Mouse (Mus musculus) kidney, adult 11 months (tissue): ENCODE results near the gene Sars2.

Experiments
- DNase-seq: peaks from one replicate; pipeline ENCODE4 v3.0.0; 2022

Sars2 gene

DNA sequence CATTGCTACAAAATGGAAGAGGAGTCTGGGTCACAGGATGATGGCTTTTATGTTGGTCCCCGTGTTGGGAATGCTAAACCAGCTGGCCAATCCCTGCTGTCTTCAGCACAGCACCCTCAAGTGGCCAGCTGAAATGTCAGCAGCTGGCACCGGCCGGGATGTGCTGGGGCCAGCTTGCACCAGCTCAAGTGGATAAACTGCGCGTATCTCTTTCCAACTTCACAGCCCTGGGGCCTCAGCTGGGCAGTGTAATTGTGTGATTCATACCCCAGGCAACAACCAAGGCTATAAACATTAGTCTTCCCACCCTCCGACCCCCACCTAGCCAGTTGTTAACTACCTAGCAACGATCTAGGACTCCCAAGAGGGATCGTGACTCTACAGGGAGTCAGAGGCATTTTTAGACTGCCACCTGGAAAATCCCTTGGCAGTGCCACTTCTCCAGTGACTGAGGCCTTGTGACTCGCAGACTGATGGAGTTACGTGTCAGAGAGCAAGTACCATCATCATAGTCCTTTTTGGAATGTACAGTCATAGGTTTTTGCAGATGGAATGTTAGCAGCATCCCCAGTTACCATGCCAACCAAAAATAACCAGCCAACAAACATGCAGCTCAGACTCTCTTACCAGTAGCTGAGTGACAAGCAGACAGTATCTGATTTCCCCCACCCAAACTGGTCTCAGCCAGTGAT lies 14.0 kb upstream of the Sars2 start:
- no peak for DNase-seq

DNA sequence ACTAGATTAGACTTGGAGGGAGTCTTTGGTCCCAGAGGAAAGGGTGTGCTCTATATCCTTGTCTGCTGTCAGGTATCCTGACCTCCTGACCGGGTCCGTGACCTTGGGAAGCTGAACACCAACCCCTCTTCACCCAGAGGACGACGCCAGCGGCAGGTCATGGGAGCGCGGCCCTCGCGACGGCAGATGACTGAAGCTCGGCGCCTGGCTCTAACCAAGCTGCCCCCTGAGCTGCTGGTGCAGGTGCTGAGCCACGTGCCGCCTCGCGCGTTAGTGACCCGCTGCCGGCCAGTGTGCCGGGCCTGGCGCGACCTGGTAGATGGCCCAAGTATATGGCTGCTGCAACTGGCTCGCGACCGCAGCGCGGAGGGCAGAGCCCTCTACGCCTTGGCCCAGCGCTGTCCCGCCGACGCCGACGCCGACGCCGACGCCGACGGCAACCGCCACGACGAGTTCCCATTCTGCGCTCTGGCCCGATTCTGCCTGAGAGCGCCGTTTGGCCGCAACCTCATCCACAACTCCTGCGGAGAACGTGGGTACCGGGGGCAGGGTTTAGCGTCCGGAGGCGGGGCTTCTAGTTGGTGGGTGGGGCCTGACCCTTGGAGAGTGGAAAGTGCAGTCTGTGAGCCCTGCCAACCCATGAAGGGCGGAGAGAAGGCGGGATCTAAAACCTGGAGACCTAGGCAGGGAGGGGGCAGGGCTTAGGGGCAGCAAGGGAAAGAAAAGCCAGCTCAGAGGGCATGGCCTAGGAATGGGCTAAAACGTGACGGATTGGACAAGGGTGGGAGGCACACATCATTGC lies 9.2 kb upstream of the Sars2 start:
- DNase-seq, result peak; percentile 91

DNA sequence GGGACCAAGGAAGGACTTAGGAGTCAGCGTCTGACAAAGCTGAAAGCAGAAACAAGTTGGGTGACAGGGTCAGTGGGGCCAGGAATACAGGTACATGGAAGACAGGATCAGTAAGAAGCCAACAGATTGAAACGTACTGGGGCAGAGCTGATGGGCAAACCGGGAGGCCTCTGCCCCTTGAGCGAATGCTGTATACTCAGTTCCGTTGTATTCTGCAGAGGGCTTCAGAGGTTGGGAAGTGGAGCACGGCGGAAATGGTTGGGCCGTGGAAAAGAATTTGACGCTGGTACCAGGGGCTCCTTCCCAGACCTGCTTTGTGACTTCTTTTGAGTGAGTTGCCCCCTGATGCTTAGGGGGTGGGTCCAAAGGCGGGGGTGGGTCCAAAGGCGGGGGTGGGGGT lies 8.6 kb upstream of the Sars2 start:
- no peak for DNase-seq

DNA sequence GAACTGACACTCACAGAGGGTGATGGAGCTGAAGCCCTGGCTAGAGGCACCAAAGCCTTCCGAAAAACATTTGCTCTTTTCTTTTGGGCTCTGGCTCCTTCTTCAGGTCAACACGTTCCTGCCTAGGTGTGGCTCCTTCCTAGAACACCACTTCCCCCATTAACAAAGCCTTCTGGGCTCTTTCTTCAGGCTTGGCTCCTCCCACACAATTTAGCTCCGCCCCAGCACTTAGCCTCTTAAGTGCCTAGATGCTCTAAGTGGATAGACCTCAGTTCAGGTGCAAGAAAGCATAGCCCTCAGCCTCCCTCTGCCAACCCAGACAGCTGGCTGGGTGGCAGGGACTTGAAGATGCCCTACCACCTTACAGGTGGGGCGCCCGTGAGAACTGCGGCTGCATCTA lies 6.1 kb upstream of the Sars2 start:
- no peak for DNase-seq

DNA sequence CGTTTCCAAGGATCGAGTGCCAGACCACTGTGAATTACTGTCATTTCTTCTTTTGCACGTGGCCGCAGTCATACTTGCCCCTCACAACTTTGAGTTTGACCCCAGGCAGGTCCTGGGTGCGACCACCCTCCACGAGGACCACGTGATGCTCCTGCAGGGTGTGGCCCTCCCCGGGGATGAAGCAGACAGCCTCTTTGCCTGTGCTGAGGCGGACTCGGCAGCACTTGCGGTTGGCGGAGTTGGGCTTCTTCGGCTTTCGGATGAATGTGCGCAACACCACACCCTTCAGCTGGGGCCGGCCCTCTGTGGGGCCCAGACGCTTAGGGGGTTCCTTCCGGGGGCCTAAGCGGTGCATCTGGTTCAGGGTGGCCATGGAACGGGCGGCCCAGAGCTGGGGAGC lies 2.0 kb upstream of the Sars2 start:
- no peak for DNase-seq

DNA sequence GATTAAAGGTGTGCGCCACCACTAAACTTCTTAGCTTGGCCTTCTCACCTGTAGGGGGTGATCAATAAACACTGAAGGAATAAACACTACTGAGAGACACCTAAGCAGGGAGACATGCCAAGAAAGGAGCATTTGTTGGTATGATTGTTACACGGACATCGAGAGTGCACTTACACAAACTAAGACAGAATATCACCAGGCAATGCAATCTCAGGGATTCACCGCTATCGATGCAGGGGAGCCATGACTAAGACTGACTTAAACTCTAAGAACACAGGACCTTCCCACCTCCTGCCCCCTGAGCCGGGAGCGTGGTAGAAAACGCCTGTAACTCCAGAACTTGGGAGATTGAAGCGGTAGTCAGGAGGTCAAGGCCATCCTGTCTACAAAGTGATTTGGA lies 843 bp upstream of the Sars2 start:
- DNase-seq, result no peak

DNA sequence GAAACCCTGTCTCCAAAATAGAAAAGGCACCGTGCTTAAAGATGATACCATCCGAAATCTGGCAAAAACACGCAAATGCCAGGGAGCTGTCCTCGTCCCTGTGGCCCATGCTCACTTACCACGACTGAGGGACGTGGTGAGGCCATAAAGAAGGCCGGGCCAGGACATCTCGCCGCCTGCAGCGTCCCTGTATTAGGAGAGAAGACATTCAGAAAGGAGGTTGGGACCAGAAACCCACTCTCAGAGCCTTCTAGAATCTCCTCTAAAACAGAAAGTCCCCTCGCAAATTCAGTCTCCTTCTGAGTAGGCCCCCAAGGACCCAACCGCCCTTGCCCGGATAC lies 454 bp upstream of the Sars2 start:
- no peak for DNase-seq

DNA sequence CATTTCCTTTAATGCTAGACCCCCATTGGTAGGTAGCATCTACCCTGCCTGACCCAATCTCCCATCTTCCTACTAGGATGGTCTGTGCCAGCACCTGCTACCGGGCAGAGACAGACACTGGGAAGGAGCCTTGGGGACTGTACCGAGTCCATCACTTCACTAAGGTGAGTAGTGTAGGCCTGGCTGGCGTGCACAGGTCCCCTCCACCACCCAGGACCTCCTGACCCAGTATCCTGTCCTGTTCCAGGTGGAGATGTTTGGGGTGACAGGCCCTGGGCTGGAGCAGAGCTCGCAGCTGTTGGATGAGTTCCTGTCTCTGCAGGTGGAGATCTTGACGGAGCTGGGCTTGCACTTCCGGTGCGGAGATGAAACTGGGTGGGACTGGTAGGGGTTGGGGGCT lies 8.1 kb downstream of the Sars2 start:
- DNase-seq, result no peak

DNA sequence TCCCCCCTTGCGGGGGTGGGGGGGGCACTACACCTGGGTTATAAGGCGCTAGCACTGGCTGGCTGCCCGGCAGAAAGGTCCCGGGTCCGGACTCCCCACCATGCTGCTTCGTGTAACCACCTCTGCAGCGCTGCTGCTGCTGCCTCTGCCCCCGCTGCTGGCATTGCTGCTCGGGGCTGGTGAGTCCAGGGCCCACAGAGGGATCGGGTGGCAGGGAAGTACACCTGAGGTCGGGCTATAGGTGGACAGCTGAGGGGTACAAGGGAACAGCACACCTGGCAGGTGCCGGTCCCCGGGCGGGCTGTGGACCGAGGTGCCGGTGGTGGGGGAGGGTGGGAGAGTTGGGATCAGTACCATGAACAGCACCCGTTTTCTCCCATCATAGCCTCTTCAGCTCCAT lies 14.3 kb downstream of the Sars2 start, which contains the start of gene Ccer2:
Gene Ccer2, plus strand, starts transcription at position 96 of the 400 bp plus-strand sequence.
- DNase-seq, result no peak

DNA sequence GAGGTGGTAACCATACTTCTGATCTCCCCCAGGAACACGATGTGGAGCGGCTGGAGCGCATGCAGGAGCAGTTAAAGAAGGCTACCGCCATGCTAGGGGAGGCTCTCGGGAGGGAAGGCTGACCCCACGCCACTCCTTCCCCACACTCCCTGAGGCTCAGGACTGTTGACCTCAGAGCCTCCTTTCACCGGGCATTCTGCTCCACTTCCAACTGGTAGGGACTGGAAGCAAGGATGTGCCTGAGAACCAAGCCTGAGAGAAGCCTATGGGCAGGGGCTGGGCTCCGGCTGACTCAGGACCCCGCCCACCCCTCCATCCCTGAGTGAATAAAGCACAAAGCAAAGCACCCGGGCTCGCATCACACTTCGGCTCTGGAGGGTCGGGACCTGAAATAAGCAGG lies 16.8 kb downstream of the Sars2 start:
- no peak for DNase-seq

DNA sequence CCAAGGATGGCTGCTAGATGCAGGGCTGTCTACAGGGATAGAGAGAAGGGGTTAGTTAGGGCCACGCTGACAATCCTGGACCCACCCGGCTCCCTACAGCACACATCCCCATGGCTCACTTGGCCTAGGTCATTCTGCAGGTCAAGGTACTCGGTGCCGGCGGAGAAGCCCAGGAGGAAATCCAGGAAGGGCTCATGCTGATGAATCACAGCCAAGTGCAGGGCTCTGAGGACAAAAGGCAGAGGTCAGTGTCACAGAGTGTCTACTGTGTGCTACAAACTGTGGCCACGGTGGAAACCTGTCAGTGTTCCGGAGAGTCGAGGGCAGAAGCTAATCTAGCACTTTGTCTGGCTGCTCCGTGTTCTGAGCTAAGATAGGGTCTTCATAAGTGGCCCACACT lies 20.1 kb downstream of the Sars2 start:
- DNase-seq, result peak; percentile 38

DNA sequence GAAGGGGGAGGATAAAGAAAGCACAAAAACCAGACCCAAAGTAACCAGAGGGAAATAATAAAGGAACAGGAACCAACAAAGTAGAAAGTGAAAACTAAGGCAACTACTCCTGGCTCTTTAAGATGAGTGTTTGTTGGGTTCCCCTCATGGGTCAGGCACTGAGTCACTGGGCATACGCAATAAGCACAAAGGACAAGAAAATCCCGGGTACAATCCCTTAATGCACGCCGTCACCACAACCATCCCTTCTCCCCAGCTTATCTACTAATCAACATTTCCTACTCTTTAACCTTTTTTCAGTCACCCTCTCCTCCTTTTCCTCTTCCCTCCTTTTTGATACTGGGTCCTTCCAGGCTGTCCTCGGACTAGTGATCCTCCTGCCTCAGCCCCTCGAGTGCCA lies 23.4 kb downstream of the Sars2 start:
- no peak for DNase-seq

DNA sequence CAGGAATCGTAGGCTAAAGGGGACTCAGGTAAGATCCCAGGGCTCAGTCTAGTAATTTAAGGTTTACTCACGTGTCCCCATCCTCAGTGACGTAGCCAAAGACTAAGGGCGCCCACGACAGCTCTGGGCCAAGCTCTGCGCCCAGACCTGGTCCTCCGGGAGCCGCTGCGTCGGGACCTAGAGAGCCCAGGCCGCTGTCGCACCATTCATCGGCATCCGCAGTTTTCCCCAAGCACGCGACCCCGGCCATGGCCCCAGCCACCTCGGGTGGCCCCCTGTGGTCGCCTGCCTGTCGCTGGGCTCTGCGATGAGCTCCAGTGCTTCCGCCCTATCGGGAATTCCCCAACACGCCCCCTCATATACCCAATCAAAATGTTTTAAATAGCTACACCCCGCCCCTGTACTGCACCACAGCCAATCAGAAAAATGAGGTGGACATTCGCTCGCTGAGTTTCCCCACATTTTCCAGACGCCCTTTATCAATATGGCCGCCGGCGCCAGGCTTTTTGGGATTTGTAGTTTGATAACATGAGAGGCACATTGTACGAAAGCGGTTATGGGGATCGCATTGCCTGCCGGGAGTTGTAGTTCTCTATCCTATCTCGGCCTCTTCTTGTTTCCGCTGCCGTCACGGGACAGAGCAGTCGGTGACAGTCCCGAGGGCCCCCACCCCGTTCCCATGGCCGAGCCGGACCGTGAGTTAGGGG lies 24.5 kb downstream of the Sars2 start, which contains the start of gene Sirt2:
Gene Sirt2, plus strand, starts transcription at position 563 of the 707 bp plus-strand sequence.
- DNase-seq, result peak; percentile 99

DNA sequence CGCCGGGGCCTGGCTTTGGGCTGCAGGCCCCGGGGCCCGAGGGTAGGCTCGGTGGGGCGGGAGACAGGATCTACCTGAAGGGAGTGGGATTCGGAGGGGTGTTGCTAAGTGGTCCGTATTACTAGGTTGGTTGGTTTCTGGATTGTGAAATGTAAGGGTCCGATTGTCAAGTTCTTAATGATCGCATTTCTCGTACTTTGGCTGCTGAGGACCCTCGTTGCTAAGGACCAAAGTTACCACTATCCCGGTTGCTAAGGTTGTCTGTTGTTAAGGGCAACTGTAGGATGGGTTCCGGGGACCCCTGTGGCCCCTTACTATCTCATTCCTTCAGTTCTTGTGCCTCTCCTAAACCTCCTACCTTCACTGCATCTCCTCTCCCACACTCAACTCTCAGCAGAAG lies 25.1 kb downstream of the Sars2 start:
- DNase-seq, result no peak

DNA sequence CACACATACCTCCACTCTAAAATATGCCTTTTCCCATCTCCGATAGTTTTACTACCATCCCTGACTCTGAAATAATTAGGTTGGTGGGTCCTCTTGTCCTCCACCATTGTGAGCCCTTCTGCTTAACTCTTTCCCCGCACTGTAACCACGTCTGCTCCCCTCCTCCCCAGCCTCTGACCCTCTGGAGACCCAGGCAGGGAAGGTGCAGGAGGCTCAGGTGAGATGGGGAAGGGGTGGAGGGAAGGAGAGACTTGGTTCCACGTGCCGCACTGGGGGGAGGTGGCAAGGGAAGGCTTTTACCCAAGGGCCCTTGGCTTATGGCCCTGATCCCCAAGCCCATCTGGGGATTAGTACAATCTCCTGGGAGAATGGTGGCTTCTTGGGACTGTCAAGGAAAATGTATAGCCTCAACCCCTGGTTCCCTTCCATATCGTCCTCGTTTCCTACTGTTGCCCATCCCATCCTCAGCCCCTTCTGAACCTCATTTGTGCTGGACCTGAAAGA lies 25.7 kb downstream of the Sars2 start, which contains the start of gene Nfkbib:
Gene Nfkbib, minus strand, starts transcription at position 51 of the 504 bp plus-strand sequence.
- no peak for DNase-seq

DNA sequence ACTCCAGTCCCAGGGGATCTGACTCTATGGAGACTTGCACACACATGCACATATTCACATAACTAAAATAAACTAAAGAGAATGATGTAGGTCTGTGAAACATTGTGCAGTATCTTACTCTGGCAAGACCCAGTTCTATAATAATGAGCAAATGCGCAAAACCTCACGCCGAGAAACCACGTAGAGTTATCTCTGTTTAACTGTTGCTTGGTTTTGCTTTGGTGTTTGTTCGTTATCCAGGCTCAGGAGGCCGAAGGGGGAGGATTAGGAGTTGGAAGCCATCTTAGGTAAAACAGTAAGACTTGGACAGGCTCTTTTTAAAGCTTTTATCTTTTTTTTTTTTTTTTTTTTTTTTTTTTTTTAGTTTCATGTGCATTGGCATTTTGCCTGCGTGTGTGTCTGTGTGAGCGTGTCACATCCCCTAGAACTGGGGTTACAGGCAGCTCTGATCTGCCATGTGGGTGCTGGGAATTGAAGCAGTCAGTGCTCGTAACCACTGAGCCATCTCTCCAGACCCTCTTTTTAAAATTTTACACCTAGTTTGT lies 27.7 kb downstream of the Sars2 start:
- DNase-seq, result no peak

DNA sequence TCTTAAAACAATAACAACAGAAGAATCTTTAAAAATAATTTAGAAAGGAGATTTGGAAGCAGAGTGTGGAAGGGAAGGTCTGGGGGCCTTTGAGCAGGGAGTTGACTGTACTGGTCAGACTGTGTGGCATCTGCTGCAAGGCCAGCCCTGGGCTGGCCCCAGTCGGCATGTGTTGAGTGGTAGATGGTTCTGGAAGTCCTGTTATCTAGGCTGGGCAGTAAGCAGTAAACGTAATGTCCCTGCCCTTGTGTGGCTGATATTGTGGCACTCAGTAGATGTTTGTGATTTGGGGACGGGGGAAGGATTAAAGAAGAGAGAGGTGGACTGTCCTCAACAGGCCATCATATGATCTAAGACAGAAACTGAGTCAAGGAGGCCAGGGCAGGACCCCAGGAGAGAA lies 28.5 kb downstream of the Sars2 start:
- DNase-seq, result no peak

DNA sequence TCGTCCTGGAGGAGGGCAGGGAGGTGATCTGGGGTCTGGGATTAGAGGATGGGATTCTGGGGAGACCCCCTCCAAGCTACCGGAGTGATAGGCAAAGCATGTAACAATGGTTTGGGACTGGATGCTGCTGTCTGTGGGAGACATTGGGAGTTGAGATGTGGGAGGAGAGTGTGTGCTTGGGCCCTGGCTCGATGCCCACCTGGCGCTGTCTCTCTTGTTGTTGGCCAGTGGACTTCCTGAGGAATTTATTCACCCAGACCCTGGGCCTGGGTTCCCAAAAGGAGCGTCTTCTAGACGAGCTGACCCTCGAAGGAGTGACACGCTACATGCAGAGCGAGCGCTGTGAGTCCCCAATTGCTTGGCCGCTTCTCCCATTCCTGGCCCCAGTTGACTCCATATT lies 30.1 kb downstream of the Sars2 start:
- no peak for DNase-seq

DNA sequence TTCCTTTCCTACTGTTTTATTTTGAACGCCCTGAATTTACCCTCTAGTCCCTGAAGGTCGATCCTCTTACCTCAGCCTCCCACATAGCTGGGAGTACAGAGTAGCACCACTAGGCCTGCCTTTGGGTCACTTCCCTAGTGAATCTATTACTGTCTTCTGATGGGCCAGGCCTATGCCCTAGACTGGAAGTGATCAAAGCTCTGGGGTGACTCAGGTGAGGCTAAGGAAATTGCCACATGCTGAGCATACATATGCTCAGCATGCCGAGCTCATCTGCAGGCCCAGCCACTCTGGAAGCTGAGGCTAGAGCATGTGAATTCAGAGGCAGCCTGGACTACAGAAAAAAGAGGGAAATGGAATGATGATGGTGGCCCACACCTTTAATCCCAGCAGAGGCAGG lies 31.4 kb downstream of the Sars2 start:
- no peak for DNase-seq

DNA sequence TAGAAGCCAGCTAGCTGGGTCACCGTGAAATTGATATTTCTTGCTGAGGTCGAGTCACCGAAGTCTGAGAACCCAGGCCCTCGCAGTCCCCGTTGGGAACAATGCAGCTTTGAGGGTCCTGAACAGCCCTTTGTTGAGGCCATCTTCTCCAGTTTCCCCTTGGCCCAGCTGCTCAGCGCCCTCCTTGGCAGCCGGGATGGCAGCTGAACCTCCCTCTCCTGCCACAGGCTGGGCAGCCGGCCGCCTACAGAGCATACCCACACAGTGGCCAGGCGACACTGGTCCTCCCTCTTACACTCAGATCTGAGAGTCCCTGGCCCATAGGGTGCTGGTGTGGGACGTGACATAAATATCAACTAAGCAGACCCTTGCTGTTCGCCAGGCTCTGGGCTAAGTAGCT lies 32.4 kb downstream of the Sars2 start:
- DNase-seq, result no peak

DNA sequence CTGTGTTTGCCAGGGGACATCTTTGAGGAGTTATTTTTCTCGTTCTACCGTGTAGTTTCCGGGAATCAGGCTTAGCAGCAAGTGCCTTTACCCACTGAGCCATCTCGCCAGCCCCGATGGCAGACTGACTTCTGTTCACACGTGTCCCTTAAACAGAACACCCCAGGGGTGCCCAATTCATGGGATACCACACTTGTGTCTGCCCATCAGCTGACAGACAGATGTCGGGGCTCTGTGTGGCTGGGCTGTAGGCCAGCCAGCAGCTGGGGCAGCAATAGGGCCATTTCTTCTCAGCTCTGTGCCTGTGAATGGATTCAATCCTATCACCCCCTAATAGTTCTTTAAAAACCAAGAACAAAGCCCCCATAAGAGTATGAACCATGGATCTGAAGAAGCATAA lies 33.3 kb downstream of the Sars2 start:
- no peak for DNase-seq

DNA sequence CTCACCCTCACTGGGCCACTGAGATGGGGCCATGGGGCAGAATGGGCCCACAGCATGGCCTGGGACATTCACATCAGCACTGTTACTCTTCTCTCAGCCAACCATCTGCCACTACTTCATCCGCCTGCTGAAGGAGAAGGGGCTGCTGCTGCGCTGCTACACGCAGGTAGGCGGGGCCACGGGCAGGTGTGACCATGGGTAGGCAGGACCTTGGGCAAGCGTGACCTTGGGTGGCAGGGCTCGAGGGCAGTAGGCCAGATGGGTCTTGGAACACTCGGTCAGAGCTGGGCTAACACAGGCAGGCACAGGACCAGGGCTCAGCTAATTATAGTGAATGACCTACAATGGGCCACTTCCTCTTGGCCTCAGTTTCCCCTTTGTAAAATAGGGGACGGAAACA lies 37.0 kb downstream of the Sars2 start:
- DNase-seq, result no peak

DNA sequence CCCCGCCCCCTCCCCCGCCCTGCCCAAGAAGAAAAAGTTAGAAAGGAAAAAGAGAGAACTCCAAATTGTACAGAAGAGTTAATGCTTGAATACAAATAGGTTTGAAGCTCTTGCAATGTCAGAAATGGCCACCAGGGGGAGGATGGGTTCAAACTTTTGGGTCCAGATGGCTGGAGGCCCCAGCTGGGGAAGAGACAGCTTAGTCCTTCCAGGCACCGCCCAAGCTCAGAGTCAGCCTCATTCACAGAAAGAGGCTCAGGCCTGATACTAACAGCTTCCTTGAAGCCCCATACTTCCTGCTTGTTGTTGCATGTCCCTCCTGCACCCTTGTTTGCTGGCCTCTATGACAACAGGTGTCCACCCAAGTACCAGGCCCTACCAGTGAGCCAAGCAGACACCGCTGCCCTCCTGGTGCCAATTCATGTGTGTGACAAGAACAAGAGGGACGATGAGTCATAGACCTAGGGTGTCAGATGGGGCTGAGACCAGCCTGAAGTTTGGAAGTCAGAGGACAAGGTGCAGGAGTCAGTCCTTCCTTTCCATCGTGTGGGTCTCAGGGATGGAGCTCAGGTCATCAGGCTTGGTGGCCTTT lies 38.4 kb downstream of the Sars2 start:
- peak; percentile 48 for DNase-seq
